Mouse (Mus musculus): ENCODE data around the gene Zkscan16. TPM values are rescaled to one million over a fixed set of nuclear protein-coding genes. Genes with fewer than 3 reads are reported as not detected.

Gene Zkscan16
- total RNA-seq, 2 experiments from 2014 or later = not detected

- peak; percentile 96 for ATAC-seq (replicated peaks; ENCODE audit: poor library complexity, severe bottlenecking)
These were observed 8.5 kb upstream of the Zkscan16 start for GRCm38 (mm10) chr4:58934746-58935476.

GRCm38 (mm10) chr4:58935846-58936245 lies 7.6 kb upstream of the Zkscan16 start:
- ATAC-seq (replicated peaks; ENCODE audit: poor library complexity, severe bottlenecking) = no peak

GRCm38 (mm10) chr4:58941638-58942037 lies 1.8 kb upstream of the Zkscan16 start:
- no peak for ATAC-seq (replicated peaks; ENCODE audit: poor library complexity, severe bottlenecking)

GRCm38 (mm10) chr4:58942942-58943341 lies 486 bp upstream of the Zkscan16 start:
- no peak for ATAC-seq (replicated peaks; ENCODE audit: poor library complexity, severe bottlenecking)

GRCm38 (mm10) chr4:58944206-58944553 lies 752 bp downstream of the Zkscan16 start:
- no peak for ATAC-seq (replicated peaks; ENCODE audit: poor library complexity, severe bottlenecking)

GRCm38 (mm10) chr4:58944695-58945094 lies 1.3 kb downstream of the Zkscan16 start:
- no peak for ATAC-seq (replicated peaks; ENCODE audit: poor library complexity, severe bottlenecking)

- ATAC-seq (replicated peaks; ENCODE audit: poor library complexity, severe bottlenecking) = no peak
These were observed 5.0 kb downstream of the Zkscan16 start for GRCm38 (mm10) chr4:58948391-58948790.

- ATAC-seq (replicated peaks; ENCODE audit: poor library complexity, severe bottlenecking) = no peak
These were observed 9.2 kb downstream of the Zkscan16 start for GRCm38 (mm10) chr4:58952630-58953029.

GRCm38 (mm10) chr4:58961719-58962118 lies 18.3 kb downstream of the Zkscan16 start:
- no peak for ATAC-seq (replicated peaks; ENCODE audit: poor library complexity, severe bottlenecking)

- ATAC-seq (replicated peaks; ENCODE audit: poor library complexity, severe bottlenecking) = no peak
These were observed 19.8 kb downstream of the Zkscan16 start for GRCm38 (mm10) chr4:58963271-58963670.

- no peak for ATAC-seq (replicated peaks; ENCODE audit: poor library complexity, severe bottlenecking)
These were observed 21.7 kb downstream of the Zkscan16 start for GRCm38 (mm10) chr4:58965136-58965535.

GRCm38 (mm10) chr4:58970678-58971077 lies 27.2 kb downstream of the Zkscan16 start:
- no peak for ATAC-seq (replicated peaks; ENCODE audit: poor library complexity, severe bottlenecking)

- no peak for ATAC-seq (replicated peaks; ENCODE audit: poor library complexity, severe bottlenecking)
These were observed 32.3 kb downstream of the Zkscan16 start for GRCm38 (mm10) chr4:58975711-58976110.

- ATAC-seq (replicated peaks; ENCODE audit: poor library complexity, severe bottlenecking) = no peak
These were observed 38.0 kb downstream of the Zkscan16 start for GRCm38 (mm10) chr4:58981421-58981820.

- no peak for ATAC-seq (replicated peaks; ENCODE audit: poor library complexity, severe bottlenecking)
These were observed 39.4 kb downstream of the Zkscan16 start for GRCm38 (mm10) chr4:58982806-58983205.

GRCm38 (mm10) chr4:58985157-58985648 lies 41.8 kb downstream of the Zkscan16 start:
- ATAC-seq (replicated peaks; ENCODE audit: poor library complexity, severe bottlenecking) = peak; percentile 45

- peak; percentile 38 for ATAC-seq (replicated peaks; ENCODE audit: poor library complexity, severe bottlenecking)
These were observed 43.2 kb downstream of the Zkscan16 start, which contains the start of gene Ptgr1 for GRCm38 (mm10) chr4:58986540-58987190. TSS of gene Ptgr1 (minus strand) at chr4:58987119.

- peak; percentile 59 for ATAC-seq (replicated peaks; ENCODE audit: poor library complexity, severe bottlenecking)
These were observed 46.0 kb downstream of the Zkscan16 start for GRCm38 (mm10) chr4:58989303-58989898.

GRCm38 (mm10) chr4:58990609-58991434 lies 47.4 kb downstream of the Zkscan16 start:
- 0 out of 2 replicates have a peak, but pooled peaks have one; percentile 23 for ATAC-seq (replicated peaks; ENCODE audit: poor library complexity, severe bottlenecking)

- no peak for ATAC-seq (replicated peaks; ENCODE audit: poor library complexity, severe bottlenecking)
These were observed 48.8 kb downstream of the Zkscan16 start for GRCm38 (mm10) chr4:58992195-58992594.
